Mouse (Mus musculus) kidney, adult 2 months (tissue): ENCODE measurements around the gene Prg3.

Source experiments
- CTCF ChIP-seq: fragments of 200-500 bp; conservative IDR thresholded peaks from 2 replicates; pipeline ENCODE4 v1.5.1; 2011; ENCODE audit warnings: low read depth, mild to moderate bottlenecking, control low read depth, low read length, moderate library complexity, mixed read lengths; ENCODE audit not compliant: insufficient read depth, insufficient read length
- POLR2A ChIP-seq: fragments of 200-500 bp; IDR thresholded peaks from one replicate; pipeline ENCODE4 v1.6.1; 2011; ENCODE audit warnings: low read depth, low read length, control low read depth

DNA sequence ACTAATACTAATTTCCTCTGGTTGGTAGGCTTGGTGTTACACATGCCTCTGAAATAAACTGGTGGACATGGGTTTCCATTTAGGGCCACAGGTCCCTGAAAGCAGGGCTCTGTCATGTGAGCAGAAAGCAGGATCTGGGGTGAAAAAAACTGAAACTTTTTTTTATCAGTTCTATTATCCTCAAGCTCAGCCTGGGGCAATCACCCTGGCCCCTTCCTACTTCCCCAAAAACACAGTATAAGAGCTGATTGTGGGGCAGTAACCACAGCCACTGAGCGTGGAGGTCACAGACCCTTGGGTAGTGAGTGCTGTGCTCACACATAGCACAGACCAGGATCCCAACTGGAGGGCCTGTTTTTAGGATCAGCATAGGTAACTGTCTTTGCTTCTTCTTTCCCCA lies at the start of gene Prg3:
- TF ChIP-seq POLR2A (no peak), CTCF (no peak)
